Mouse (Mus musculus) limb, embryonic 13.5 days (tissue): ENCODE data around the gene Carmil3. TPM values are rescaled to one million over a fixed set of nuclear protein-coding genes. Genes with fewer than 3 reads are reported as not detected.
A peak's percentile ranks its signal among the peaks of the same experiment; 100 is the strongest.

Experiments
- ATAC-seq: fragments of 200-750 bp; cut with Nextera tagmentation; 2 replicates; pipeline ENCODE4 v1.8.0; 2017; ENCODE audit warnings: low read depth, moderate number of reproducible peaks, moderate TSS enrichment; ENCODE audit not compliant: low FRiP score
- H3K27ac ChIP-seq: fragments of 300-500 bp; sonication (generic); 2 replicates; pipeline ENCODE4 v1.5.1; 2015; ENCODE audit warnings: inconsistent platforms, mild to moderate bottlenecking, moderate library complexity
- H3K27me3 ChIP-seq: fragments of 300-500 bp; sonication (generic); 2 replicates; pipeline ENCODE4 v1.6.1; 2015; ENCODE audit warnings: mild to moderate bottlenecking, inconsistent platforms
- H3K36me3 ChIP-seq: fragments of 300-500 bp; sonication (generic); 2 replicates; pipeline ENCODE4 v1.6.1; 2015; ENCODE audit warnings: inconsistent platforms, mild to moderate bottlenecking, moderate library complexity
- H3K4me1 ChIP-seq: fragments of 300-500 bp; sonication (generic); 2 replicates; pipeline ENCODE4 v1.6.1; 2015; ENCODE audit warnings: inconsistent platforms
- H3K4me2 ChIP-seq: fragments of 300-500 bp; sonication (generic); replicated peaks from 2 replicates; pipeline ENCODE4 v1.6.1; 2015; ENCODE audit warnings: inconsistent platforms, mild to moderate bottlenecking, moderate library complexity
- H3K4me3 ChIP-seq: fragments of 300-500 bp; sonication (generic); 2 replicates; pipeline ENCODE4 v1.5.1; 2015; ENCODE audit warnings: moderate library complexity, mild to moderate bottlenecking, inconsistent platforms
- H3K9ac ChIP-seq: fragments of 300-500 bp; sonication (generic); 2 replicates; pipeline ENCODE4 v1.6.1; 2015; ENCODE audit warnings: mild to moderate bottlenecking, inconsistent platforms
- H3K9me3 ChIP-seq: fragments of 300-500 bp; sonication (generic); 2 replicates; pipeline ENCODE4 v1.6.1; 2016; ENCODE audit warnings: inconsistent platforms
- WGBS: fragments of 180-500 bp; shearing (Covaris S2); methylation state at CpG from one replicate; pipeline ENCODE4 v1.1.7; 2015; 5-methylcytosine and 5-hydroxymethylcytosine counted together
- polyA plus RNA-seq: library from polyadenylated mRNA; unstranded; fragments of >200 nt; fragmentation: Nextera tagmentation; extraction: Ambion mirVana; gene quantifications from 2 replicates; pipeline ENCODE4 v1.2.1, GENCODE M21; 2015

The Carmil3 gene
- 2.7 and 3.3 TPM in 2 replicates for polyA plus RNA-seq

DNA sequence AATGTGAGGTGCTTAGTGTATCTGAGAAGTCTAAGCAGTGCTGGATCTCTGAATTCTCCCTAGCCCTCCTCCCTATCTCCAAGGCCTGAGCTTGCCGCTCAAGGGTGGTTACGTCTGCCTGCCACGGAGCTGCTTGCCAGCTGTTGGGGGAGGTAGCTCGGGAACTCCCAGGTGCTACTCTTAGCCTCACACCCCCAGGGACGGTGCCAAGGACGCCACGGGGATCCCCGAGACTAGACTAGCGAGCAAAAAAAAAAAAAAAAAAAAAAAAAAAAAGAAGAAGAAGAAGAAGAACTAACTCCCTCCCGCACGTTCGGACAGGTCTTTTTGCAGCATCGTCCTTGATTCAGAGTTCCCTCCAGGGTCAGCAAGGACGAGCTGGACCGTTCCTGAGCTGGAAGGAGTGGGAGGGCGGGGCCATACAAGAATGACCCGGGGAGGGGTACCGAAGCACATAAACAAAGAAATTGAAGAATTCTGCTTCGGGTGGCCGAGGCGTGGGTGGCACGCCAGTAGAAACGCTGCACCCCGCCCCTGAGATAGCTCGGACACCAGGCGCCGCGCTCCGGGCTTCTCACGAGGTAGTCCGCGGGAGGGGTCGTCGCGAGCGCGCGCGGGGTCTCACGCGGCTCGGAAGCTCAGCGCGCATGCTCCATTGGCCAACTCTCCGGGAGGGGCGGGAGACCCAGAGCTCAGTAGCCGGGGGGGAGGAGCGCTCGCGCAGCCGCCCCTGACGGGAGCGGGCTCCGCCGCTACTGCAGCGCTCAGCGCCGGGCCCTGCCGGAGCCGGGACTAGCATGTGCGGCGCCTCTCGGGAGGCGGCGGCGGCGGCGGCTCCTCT lies at the start of gene Carmil3:
Gene Carmil3 (plus strand): TSS at position 291 of the 841 bp plus-strand sequence.
- peak; percentile 87 for ATAC-seq
- H3K27ac ChIP-seq = peak within 1 kb of the TSS; percentile 39; the same call in 1 of the 2 replicates
- H3K27me3 ChIP-seq = no peaks in the 10 kb centered on the region
- no peaks in the 10 kb centered on the region for H3K9me3 ChIP-seq
- H3K4me2 ChIP-seq = peak within 1 kb of the TSS; percentile 96
- WGBS = under 1% methylated on average over 68 of the region's 68 CpGs
- H3K36me3 ChIP-seq = peaks cover 27% of the 10 kb centered on the region
- H3K4me3 ChIP-seq = peak within 1 kb of the TSS; percentile 75
- peaks cover 8% of the 10 kb centered on the region for H3K4me1 ChIP-seq
- peak within 1 kb of the TSS; percentile 79 for H3K9ac ChIP-seq

DNA sequence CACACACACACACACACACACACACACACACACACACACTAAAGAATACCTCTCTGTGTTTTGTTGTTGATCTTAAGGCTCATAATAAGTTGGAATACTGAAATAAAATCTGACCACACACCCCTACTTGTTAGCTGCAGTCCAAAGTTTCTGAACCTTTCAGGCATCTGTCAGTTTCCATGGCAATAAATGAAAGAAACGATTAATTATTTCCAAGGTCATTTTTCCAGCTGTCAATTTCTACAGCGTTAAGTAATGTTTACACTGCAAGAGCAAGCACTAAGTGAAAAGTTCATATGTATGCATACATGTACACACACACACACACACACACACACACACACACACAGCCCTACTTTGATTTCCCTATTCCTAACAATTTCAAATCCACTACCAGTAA lies 32.8 kb upstream of the Carmil3 start:
- no peaks in the 10 kb centered on the region for H3K36me3 ChIP-seq
- H3K4me3 ChIP-seq = no peak overlapping the region
- no peak overlapping the region for H3K9ac ChIP-seq
- no peaks in the 10 kb centered on the region for H3K4me1 ChIP-seq
- no peak overlapping the region for H3K4me2 ChIP-seq
- no peak overlapping the region for H3K27ac ChIP-seq
- H3K27me3 ChIP-seq = peaks cover 8% of the 10 kb centered on the region; the same call in 1 of the 2 replicates
- ATAC-seq = no peak
- 75% methylated on average over 2 of the region's 2 CpGs for WGBS
- H3K9me3 ChIP-seq = peaks cover 10% of the 10 kb centered on the region; the same call in 1 of the 2 replicates

DNA sequence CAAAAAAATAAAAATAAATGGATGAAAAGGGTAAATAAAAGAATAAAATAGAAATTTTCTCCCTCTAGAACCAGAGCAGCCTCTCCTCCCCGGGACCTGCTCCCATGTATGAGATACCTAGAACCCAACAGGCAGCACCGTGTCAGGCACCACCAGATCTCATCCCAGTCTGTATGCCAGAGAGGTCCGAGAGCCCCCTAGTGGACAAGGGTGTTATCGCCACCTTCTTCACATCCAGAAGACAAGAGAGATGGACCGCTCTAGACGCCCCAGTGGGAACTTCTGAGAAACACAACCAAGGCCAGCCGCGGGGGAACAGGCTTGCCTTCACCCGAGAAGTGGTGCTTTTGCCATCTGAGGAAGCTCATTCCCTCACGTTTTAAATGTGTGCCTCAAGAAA lies 32.2 kb upstream of the Carmil3 start:
- ATAC-seq = no peak
- Histone ChIP-seq H3K4me3 (no peak overlapping the region), H3K36me3 (no peaks in the 10 kb centered on the region), H3K27ac (no peak overlapping the region), H3K27me3 (peaks cover 8% of the 10 kb centered on the region; the same call in 1 of the 2 replicates), H3K4me1 (no peaks in the 10 kb centered on the region), H3K9ac (no peak overlapping the region), H3K9me3 (peaks cover 10% of the 10 kb centered on the region; the same call in 1 of the 2 replicates), H3K4me2 (no peak overlapping the region)
- 21% methylated on average over 10 of the region's 10 CpGs for WGBS

DNA sequence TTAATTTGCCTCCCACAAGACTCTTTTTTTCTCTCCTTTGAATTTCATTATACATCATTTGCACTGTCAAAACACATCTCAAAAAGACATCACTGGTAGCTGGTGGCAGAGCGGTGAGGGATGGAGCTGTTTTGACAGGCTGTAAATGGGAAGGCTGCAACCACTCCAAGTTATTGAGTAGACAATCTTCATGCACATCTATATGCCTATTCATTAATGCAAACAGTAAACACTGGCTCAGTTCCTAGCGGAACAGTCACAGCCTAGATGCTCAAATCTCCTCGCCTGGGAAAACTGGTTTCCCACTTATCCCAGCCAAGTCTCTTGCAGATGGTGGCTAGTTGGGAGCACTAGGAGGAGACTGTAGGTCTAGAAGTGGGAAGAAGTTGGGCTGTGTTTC lies 31.7 kb upstream of the Carmil3 start:
- H3K4me3 ChIP-seq = no peak overlapping the region
- no peak for ATAC-seq
- no peak overlapping the region for H3K4me2 ChIP-seq
- H3K9me3 ChIP-seq = peaks cover 10% of the 10 kb centered on the region; the same call in 1 of the 2 replicates
- WGBS = 88% methylated on average over 3 of the region's 3 CpGs
- H3K4me1 ChIP-seq = no peaks in the 10 kb centered on the region
- H3K36me3 ChIP-seq = no peaks in the 10 kb centered on the region
- H3K27ac ChIP-seq = no peak overlapping the region
- H3K27me3 ChIP-seq = peaks cover 8% of the 10 kb centered on the region; the same call in 1 of the 2 replicates
- H3K9ac ChIP-seq = no peak overlapping the region

DNA sequence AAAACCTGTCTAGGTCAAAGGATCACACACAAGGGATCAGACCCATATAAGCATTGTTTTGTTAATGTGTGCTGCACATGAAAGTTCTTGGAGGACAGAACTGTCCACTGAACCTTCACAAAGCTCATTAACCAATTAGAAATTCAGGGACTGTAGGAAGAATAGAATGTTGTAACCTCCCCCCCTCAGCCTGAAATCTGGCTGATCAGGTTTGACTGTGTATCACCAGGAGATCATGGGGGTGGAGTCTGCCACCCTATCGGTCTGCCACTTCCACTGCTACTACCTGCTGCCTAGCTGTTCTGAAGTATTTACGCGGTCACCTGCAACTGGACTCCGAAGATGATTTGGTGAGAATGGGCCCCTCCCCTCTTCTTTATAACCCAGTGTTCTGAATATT lies 30.7 kb upstream of the Carmil3 start:
- 69% methylated on average over 4 of the region's 4 CpGs for WGBS
- no peak overlapping the region for H3K27ac ChIP-seq
- no peak overlapping the region for H3K9ac ChIP-seq
- no peak overlapping the region for H3K4me2 ChIP-seq
- H3K4me1 ChIP-seq = no peaks in the 10 kb centered on the region
- H3K27me3 ChIP-seq = peaks cover 8% of the 10 kb centered on the region; the same call in 1 of the 2 replicates
- peaks cover 10% of the 10 kb centered on the region; the same call in 1 of the 2 replicates for H3K9me3 ChIP-seq
- H3K4me3 ChIP-seq = no peak overlapping the region
- no peak for ATAC-seq
- no peaks in the 10 kb centered on the region for H3K36me3 ChIP-seq

DNA sequence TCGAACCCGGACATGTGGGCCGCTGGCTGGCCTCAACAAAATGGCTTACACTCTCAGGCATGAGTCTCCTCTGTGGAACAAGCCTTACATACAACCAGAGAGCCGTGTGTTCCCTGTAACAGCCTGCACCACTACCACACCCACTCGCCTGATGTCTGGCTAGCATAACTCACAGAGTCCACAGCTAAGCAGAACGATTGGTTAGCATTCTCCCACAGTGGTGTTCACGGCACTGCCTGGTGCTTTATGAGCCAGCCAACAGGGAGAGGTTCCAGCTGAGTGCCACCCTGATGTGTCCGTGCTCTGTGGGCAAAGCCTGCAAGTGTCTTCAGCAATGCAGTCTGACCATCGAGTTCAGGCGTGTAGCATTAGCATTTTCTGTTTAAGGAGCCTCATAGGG lies 30.2 kb upstream of the Carmil3 start:
- H3K9me3 ChIP-seq = peaks cover 9% of the 10 kb centered on the region; the same call in 1 of the 2 replicates
- H3K4me1 ChIP-seq = no peaks in the 10 kb centered on the region
- 67% methylated on average over 10 of the region's 10 CpGs for WGBS
- no peaks in the 10 kb centered on the region for H3K36me3 ChIP-seq
- ATAC-seq = no peak
- H3K27me3 ChIP-seq = peaks cover 10% of the 10 kb centered on the region; the same call in 1 of the 2 replicates
- H3K4me3 ChIP-seq = no peak overlapping the region
- no peak overlapping the region for H3K27ac ChIP-seq
- H3K9ac ChIP-seq = no peak overlapping the region
- H3K4me2 ChIP-seq = no peak overlapping the region

DNA sequence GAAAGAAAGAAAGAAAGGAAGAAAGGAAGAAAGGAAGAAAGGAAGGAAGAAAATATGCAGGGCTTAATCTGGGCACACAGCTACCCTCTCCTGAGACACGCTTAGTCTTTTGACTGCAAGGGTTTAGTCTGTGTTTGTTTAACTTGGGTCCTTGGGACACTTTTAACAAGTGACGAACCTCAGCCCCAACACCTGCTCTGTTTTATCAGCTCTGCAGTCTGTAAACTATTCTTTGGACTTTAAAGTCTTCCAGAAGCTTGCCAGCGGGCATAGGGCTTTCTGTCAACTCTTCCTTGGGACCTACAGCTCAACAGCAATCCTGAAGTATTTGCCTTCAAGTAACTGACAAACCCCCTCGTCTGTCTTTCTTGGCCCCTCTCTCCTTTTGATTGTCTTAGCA lies 28.7 kb upstream of the Carmil3 start:
- Histone ChIP-seq H3K4me2 (no peak overlapping the region), H3K27ac (no peak overlapping the region), H3K4me1 (no peaks in the 10 kb centered on the region), H3K4me3 (no peak overlapping the region), H3K9ac (no peak overlapping the region), H3K36me3 (no peaks in the 10 kb centered on the region), H3K27me3 (peaks cover 13% of the 10 kb centered on the region; the same call in 1 of the 2 replicates), H3K9me3 (no peaks in the 10 kb centered on the region)
- WGBS = 27% methylated on average over 4 of the region's 4 CpGs
- ATAC-seq = no peak

DNA sequence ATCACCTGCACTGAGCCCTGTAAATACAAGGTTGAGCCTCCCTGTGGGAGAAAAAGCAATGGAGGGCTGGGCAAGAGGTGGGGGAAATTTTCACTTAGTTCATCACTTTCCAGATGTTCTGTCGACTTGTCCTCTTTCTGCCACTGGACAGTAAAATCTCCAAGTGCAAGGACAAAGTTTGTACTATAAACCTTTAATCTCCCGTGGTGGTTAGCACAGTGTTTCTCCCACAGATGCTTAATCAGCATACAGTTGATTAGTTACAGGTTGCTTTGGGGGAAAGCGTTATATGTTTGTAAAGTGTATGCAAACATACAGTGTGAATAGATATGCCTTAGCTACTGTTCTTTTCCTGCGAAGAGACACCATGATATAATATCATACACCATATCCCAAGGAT lies 24.0 kb upstream of the Carmil3 start:
- Histone ChIP-seq H3K36me3 (no peaks in the 10 kb centered on the region), H3K9ac (no peak overlapping the region), H3K9me3 (no peaks in the 10 kb centered on the region), H3K27ac (no peak overlapping the region), H3K27me3 (peaks cover 21% of the 10 kb centered on the region), H3K4me2 (no peak overlapping the region), H3K4me1 (peaks cover 5% of the 10 kb centered on the region), H3K4me3 (no peak overlapping the region)
- ATAC-seq = no peak
- 65% methylated on average over 4 of the region's 4 CpGs for WGBS

DNA sequence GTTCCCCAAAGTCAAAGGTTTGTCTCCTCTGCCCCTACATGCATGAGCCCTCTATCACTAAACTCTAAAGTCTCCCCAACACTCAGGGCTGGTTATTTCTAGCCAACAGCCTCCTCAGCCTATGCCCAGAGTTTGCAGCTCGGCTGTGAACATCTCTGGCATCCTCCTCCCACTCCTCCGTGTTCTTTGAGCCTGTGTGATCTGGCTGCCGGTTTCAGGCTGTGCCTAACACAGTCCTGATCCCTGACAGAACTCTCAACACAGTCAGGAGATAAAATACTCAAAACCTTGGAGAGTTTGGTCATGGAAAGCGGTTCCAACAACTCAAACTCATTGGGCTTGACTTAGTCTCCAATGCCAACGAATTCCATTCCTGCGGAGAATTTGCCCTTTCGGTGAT lies 23.3 kb upstream of the Carmil3 start:
- no peak overlapping the region for H3K4me2 ChIP-seq
- H3K27ac ChIP-seq = no peak overlapping the region
- 77% methylated on average over 7 of the region's 7 CpGs for WGBS
- H3K4me3 ChIP-seq = no peak overlapping the region
- H3K9me3 ChIP-seq = no peaks in the 10 kb centered on the region
- H3K36me3 ChIP-seq = no peaks in the 10 kb centered on the region
- peaks cover 5% of the 10 kb centered on the region for H3K4me1 ChIP-seq
- H3K27me3 ChIP-seq = peaks cover 23% of the 10 kb centered on the region
- ATAC-seq = no peak
- H3K9ac ChIP-seq = no peak overlapping the region

DNA sequence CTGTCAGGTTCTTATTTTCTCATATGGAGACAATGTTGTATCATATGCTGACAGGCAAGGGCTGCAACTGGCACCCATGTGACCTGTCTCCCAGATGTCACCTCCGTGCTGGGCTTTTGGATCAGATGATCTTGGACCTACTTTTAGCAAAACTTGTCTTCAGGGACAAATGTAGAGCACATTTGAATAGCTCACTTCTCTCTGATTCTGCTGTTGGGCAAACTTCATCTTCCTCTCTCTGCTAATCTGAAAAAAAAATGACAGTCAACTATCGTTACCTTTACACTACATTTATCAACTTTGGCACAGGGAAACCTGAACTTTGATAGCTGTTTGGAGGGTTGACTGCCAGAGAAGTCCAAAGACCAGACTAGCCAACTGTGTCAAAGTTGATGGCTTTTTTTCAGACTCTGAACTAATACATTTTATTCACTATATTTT lies 22.1 kb upstream of the Carmil3 start:
- H3K27ac ChIP-seq = no peak overlapping the region
- peaks cover 5% of the 10 kb centered on the region for H3K4me1 ChIP-seq
- H3K9ac ChIP-seq = no peak overlapping the region
- H3K27me3 ChIP-seq = peaks cover 23% of the 10 kb centered on the region
- no peaks in the 10 kb centered on the region for H3K9me3 ChIP-seq
- 89% methylated on average over 2 of the region's 2 CpGs for WGBS
- H3K4me3 ChIP-seq = no peak overlapping the region
- H3K36me3 ChIP-seq = no peaks in the 10 kb centered on the region
- H3K4me2 ChIP-seq = no peak overlapping the region
- no peak for ATAC-seq

DNA sequence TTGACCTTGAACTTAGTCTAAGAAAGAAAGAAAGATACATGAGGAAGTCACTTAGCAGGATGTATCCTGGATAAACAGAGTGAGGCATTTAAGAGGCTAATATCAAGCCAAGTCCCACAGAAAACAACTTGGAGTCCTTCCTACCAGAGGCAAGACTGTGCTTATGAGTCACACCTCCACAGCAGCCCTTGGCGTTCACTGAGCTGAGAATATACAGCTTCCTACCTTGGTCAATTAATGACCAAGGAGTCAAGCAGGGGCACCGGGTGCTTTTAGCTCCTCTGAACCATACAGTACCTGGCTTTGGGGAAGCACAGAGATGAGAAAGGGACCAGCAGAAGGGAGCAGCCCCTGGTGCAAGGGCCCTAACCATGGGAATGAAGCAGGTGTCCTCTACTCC lies 21.4 kb upstream of the Carmil3 start:
- WGBS = 76% methylated on average over 2 of the region's 2 CpGs
- Histone ChIP-seq H3K36me3 (no peaks in the 10 kb centered on the region), H3K4me2 (no peak overlapping the region), H3K4me3 (no peak overlapping the region), H3K9me3 (no peaks in the 10 kb centered on the region), H3K4me1 (peaks cover 5% of the 10 kb centered on the region), H3K9ac (no peak overlapping the region), H3K27me3 (peaks cover 23% of the 10 kb centered on the region), H3K27ac (no peak overlapping the region)
- no peak for ATAC-seq

DNA sequence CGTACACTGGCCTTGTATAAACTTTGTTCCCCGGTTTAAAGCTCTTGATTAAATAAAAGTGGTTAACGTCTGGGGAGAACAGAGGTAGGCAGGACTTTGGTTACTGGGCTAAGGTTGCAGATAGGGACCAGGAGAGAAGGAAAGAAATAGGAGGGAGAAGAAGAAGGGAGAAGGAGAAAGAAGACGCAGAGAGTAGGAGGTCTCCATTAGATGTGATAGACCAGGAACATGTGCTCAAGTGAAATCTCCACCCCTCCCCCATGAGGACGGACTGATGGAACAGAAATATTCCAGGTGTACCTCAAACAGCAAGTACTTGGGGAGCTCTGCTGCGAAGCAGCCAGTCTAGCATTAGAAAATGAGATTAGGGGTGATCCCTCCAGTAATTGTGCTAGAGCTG lies 20.6 kb upstream of the Carmil3 start:
- ATAC-seq = no peak
- H3K27me3 ChIP-seq = peaks cover 23% of the 10 kb centered on the region
- H3K4me1 ChIP-seq = peaks cover 5% of the 10 kb centered on the region
- H3K27ac ChIP-seq = no peak overlapping the region
- H3K9me3 ChIP-seq = no peaks in the 10 kb centered on the region
- H3K9ac ChIP-seq = no peak overlapping the region
- no peak overlapping the region for H3K4me2 ChIP-seq
- H3K36me3 ChIP-seq = no peaks in the 10 kb centered on the region
- no peak overlapping the region for H3K4me3 ChIP-seq
- 77% methylated on average over 6 of the region's 6 CpGs for WGBS
